Mouse (Mus musculus): Measurements from ENCODE around the gene Rfx1. TPM values are rescaled to one million over a fixed set of nuclear protein-coding genes. Genes with fewer than 3 reads are reported as not detected.

Gene Rfx1
- polyA plus RNA-seq, 1 experiment: 27.2 TPM

DNA sequence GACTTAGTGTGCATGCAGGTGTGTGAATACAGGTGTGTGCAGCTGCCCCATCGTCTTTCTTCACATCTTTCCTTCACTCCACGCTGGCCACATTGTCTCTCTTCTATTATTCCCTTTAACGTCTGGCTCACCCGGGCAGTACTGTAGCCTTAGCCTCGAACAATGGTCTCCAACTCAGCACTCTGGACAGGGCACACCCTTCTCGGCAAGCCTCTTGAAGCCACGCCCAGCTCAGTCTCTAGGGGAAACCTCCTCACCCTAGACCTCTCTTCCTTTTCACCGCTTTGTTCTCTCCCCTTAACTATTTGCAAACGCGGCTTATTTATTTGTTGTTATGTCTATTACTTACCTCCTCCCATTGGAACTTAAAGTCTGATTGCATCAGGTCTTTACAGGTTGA lies 39.2 kb upstream of the Rfx1 start:
- WGBS: 18% methylated on average over 10 of the region's 10 CpGs
- no peak overlapping the region for H3K4me3 ChIP-seq (replicated peaks; ENCODE audit: insufficient read depth, low read depth, low read length)
- H3K4me1 ChIP-seq (ENCODE audit: control insufficient read depth, insufficient read depth, low read length): no peaks in the 10 kb centered on the region; the same call in 1 of the 2 replicates
- DNase-seq: no peak
- no peak for TF ChIP-seq CTCF (IDR thresholded peaks at IDR 0.05; ENCODE audit: borderline replicate concordance, insufficient read depth, low read depth, low read length)
- no peak for TF ChIP-seq POLR2A (IDR thresholded peaks at IDR 0.05; ENCODE audit: borderline replicate concordance, insufficient read depth, low read length)
- H3K27ac ChIP-seq (ENCODE audit: insufficient read depth, low read length): no peak overlapping the region
- peaks cover 2% of the 10 kb centered on the region; the same call in 1 of the 2 replicates for H3K27me3 ChIP-seq (ENCODE audit: control insufficient read depth, insufficient read depth, low read length)

DNA sequence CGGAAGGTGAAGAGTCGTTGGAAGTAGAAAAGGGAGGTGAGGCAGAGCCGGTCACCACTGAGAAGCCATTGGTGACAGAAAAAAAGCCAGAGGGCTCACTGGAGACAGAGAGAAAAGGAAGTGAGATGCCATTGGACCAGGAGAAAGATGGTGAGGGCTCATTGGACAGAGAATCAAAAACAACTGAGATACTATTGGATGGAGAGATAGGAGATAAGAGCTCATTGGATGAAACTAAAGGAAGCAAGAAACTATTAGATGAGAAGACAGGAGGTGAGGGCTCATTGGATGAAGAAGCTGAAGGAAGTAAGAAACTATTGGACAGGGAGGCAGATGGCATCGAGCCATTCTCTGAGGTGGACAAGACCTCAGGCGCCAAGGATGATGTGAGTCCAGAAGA lies 37.4 kb upstream of the Rfx1 start:
- H3K4me3 ChIP-seq (replicated peaks; ENCODE audit: insufficient read depth, low read depth, low read length): no peak overlapping the region
- peaks cover 2% of the 10 kb centered on the region; the same call in 1 of the 2 replicates for H3K27me3 ChIP-seq (ENCODE audit: control insufficient read depth, insufficient read depth, low read length)
- H3K27ac ChIP-seq (ENCODE audit: insufficient read depth, low read length): no peak overlapping the region
- TF ChIP-seq POLR2A (IDR thresholded peaks at IDR 0.05; ENCODE audit: borderline replicate concordance, insufficient read depth, low read length): no peak
- no peak for DNase-seq
- no peaks in the 10 kb centered on the region; the same call in 1 of the 2 replicates for H3K4me1 ChIP-seq (ENCODE audit: control insufficient read depth, insufficient read depth, low read length)
- WGBS: 91% methylated on average over 5 of the region's 5 CpGs

GRCm38 (mm10) chr8:84032777-84033176 lies 33.9 kb upstream of the Rfx1 start:
- Histone ChIP-seq H3K27ac (ENCODE audit: insufficient read depth, low read length) (no peak overlapping the region), H3K4me3 (replicated peaks; ENCODE audit: insufficient read depth, low read depth, low read length) (no peak overlapping the region), H3K4me1 (ENCODE audit: control insufficient read depth, insufficient read depth, low read length) (no peaks in the 10 kb centered on the region), H3K27me3 (ENCODE audit: control insufficient read depth, insufficient read depth, low read length) (no peaks in the 10 kb centered on the region)
- no peak for DNase-seq
- WGBS: 78% methylated on average over 4 of the region's 4 CpGs
- no peak for TF ChIP-seq CTCF (IDR thresholded peaks at IDR 0.05; ENCODE audit: borderline replicate concordance, insufficient read depth, low read depth, low read length)
- no peak for TF ChIP-seq POLR2A (IDR thresholded peaks at IDR 0.05; ENCODE audit: borderline replicate concordance, insufficient read depth, low read length)

- TF ChIP-seq POLR2A (IDR thresholded peaks at IDR 0.05; ENCODE audit: borderline replicate concordance, insufficient read depth, low read length): no peak
- TF ChIP-seq CTCF (IDR thresholded peaks at IDR 0.05; ENCODE audit: borderline replicate concordance, insufficient read depth, low read depth, low read length): no peak
- H3K4me3 ChIP-seq (replicated peaks; ENCODE audit: insufficient read depth, low read depth, low read length): no peak overlapping the region
- no peak overlapping the region for H3K27ac ChIP-seq (ENCODE audit: insufficient read depth, low read length)
- DNase-seq: no peak
- no peaks in the 10 kb centered on the region for H3K4me1 ChIP-seq (ENCODE audit: control insufficient read depth, insufficient read depth, low read length)
- no peaks in the 10 kb centered on the region for H3K27me3 ChIP-seq (ENCODE audit: control insufficient read depth, insufficient read depth, low read length)
- WGBS: 63% methylated on average over 5 of the region's 5 CpGs
These were observed 28.6 kb upstream of the Rfx1 start for GRCm38 (mm10) chr8:84038015-84038414.

DNA sequence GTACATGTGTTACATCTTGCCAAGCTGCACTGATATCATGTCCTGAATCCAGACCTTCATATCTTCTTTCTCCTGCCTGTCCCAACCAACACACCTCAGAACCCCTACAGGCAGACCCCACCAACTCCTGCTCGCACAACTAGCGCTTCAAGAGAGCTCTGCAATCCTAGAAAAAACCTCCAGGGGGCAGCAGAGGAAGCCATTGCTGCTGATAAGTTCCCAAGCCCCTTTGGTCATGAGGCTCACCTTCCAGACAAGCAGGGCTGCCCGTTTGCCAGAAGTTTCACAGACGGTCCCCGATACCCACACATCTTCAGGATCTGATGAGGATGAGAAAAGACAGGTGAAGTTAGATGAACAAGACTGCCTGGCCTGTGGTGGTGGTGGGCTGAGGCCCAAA lies 27.6 kb upstream of the Rfx1 start:
- Histone ChIP-seq H3K4me3 (replicated peaks; ENCODE audit: insufficient read depth, low read depth, low read length) (no peak overlapping the region), H3K27ac (ENCODE audit: insufficient read depth, low read length) (no peak overlapping the region), H3K4me1 (ENCODE audit: control insufficient read depth, insufficient read depth, low read length) (no peaks in the 10 kb centered on the region), H3K27me3 (ENCODE audit: control insufficient read depth, insufficient read depth, low read length) (no peaks in the 10 kb centered on the region)
- TF ChIP-seq POLR2A (IDR thresholded peaks at IDR 0.05; ENCODE audit: borderline replicate concordance, insufficient read depth, low read length) (no peak), CTCF (IDR thresholded peaks at IDR 0.05; ENCODE audit: borderline replicate concordance, insufficient read depth, low read depth, low read length) (peak; percentile 73)
- WGBS: 4% methylated on average over 5 of the region's 5 CpGs
- peak; percentile 62 to 76 for DNase-seq

- DNase-seq: peak; percentile 25 to 46
- Histone ChIP-seq H3K27ac (ENCODE audit: insufficient read depth, low read length) (no peak within 1 kb of the TSS), H3K4me3 (replicated peaks; ENCODE audit: insufficient read depth, low read depth, low read length) (peak within 1 kb of the TSS; percentile 26), H3K4me1 (ENCODE audit: control insufficient read depth, insufficient read depth, low read length) (no peaks in the 10 kb centered on the region), H3K27me3 (ENCODE audit: control insufficient read depth, insufficient read depth, low read length) (no peaks in the 10 kb centered on the region)
- WGBS: 4% methylated on average over 40 of the region's 40 CpGs
- peak; percentile 69; the same call in 1 of the 2 replicates for TF ChIP-seq CTCF (IDR thresholded peaks at IDR 0.05; ENCODE audit: borderline replicate concordance, insufficient read depth, low read depth, low read length)
- TF ChIP-seq POLR2A (IDR thresholded peaks at IDR 0.05; ENCODE audit: borderline replicate concordance, insufficient read depth, low read length): no peak
These were observed 24.3 kb upstream of the Rfx1 start, which contains the start of gene Il27ra for GRCm38 (mm10) chr8:84042066-84042947. TSS of gene Il27ra (minus strand) at chr8:84042589.

GRCm38 (mm10) chr8:84042948-84043342 lies 23.7 kb upstream of the Rfx1 start:
- no peaks in the 10 kb centered on the region for H3K27me3 ChIP-seq (ENCODE audit: control insufficient read depth, insufficient read depth, low read length)

GRCm38 (mm10) chr8:84044103-84044502 lies 22.5 kb upstream of the Rfx1 start:
- Histone ChIP-seq H3K27me3 (ENCODE audit: control insufficient read depth, insufficient read depth, low read length) (no peaks in the 10 kb centered on the region), H3K4me3 (replicated peaks; ENCODE audit: insufficient read depth, low read depth, low read length) (no peak overlapping the region), H3K27ac (ENCODE audit: insufficient read depth, low read length) (no peak overlapping the region), H3K4me1 (ENCODE audit: control insufficient read depth, insufficient read depth, low read length) (no peaks in the 10 kb centered on the region)
- no peak for DNase-seq
- no peak for TF ChIP-seq POLR2A (IDR thresholded peaks at IDR 0.05; ENCODE audit: borderline replicate concordance, insufficient read depth, low read length)
- TF ChIP-seq CTCF (IDR thresholded peaks at IDR 0.05; ENCODE audit: borderline replicate concordance, insufficient read depth, low read depth, low read length): no peak
- 42% methylated on average over 7 of the region's 7 CpGs for WGBS

More at GRCm38 (mm10) chr8:84042948-84043342, 23.7 kb upstream of the Rfx1 start:
- TF ChIP-seq POLR2A (IDR thresholded peaks at IDR 0.05; ENCODE audit: borderline replicate concordance, insufficient read depth, low read length) (no peak), CTCF (IDR thresholded peaks at IDR 0.05; ENCODE audit: borderline replicate concordance, insufficient read depth, low read depth, low read length) (no peak)
- WGBS: 35% methylated on average over 12 of the region's 12 CpGs
- Histone ChIP-seq H3K27ac (ENCODE audit: insufficient read depth, low read length) (no peak overlapping the region), H3K4me1 (ENCODE audit: control insufficient read depth, insufficient read depth, low read length) (no peaks in the 10 kb centered on the region), H3K4me3 (replicated peaks; ENCODE audit: insufficient read depth, low read depth, low read length) (no peak overlapping the region)
- DNase-seq: no peak
